Mouse (Mus musculus): ENCODE data around the gene Pogz. TPM values are rescaled to one million over a fixed set of nuclear protein-coding genes. Genes with fewer than 3 reads are reported as not detected.
"Not testable (repeated sequence)": the region's sequence is repeated elsewhere in the genome, so short reads cannot be mapped to it uniquely, and the experiment has no call there.

The Pogz gene
- polyA plus RNA-seq, 1 experiment from 2014 or later: 11.8 TPM

GRCm38 (mm10) chr3:94888595-94888994 is 51.2 kb downstream of the Pogz start:
- Histone ChIP-seq H3K9me3 (no peaks in the 10 kb centered on the region), H3K4me3 (no peak overlapping the region)
- DNase-seq (ENCODE audit: low spot score): no peak

GRCm38 (mm10) chr3:94894076-94894475 is 56.7 kb downstream of the Pogz start:
- WGBS: 68% methylated on average over 3 of the region's 3 CpGs

More at GRCm38 (mm10) chr3:94888595-94888994, 51.2 kb downstream of the Pogz start:
- H3K27ac ChIP-seq: no peak overlapping the region
- H3K27me3 ChIP-seq (ENCODE audit: insufficient read depth, poor library complexity, severe bottlenecking): no peaks in the 10 kb centered on the region
- peaks cover 17% of the 10 kb centered on the region for H3K36me3 ChIP-seq
- peaks cover 17% of the 10 kb centered on the region for H3K4me1 ChIP-seq

GRCm38 (mm10) chr3:94902747-94903146 is 65.4 kb downstream of the Pogz start:
- Histone ChIP-seq H3K36me3 (no peaks in the 10 kb centered on the region), H3K27me3 (ENCODE audit: insufficient read depth, poor library complexity, severe bottlenecking) (no peaks in the 10 kb centered on the region), H3K4me3 (no peak overlapping the region), H3K9me3 (no peaks in the 10 kb centered on the region), H3K4me1 (no peaks in the 10 kb centered on the region), H3K27ac (no peak overlapping the region)
- DNase-seq (ENCODE audit: low spot score): no peak
- WGBS: 20% methylated on average over 7 of the region's 7 CpGs

More at GRCm38 (mm10) chr3:94894076-94894475, 56.7 kb downstream of the Pogz start:
- DNase-seq (ENCODE audit: low spot score): no peak
- Histone ChIP-seq H3K27me3 (ENCODE audit: insufficient read depth, poor library complexity, severe bottlenecking) (no peaks in the 10 kb centered on the region), H3K4me1 (no peaks in the 10 kb centered on the region), H3K4me3 (no peak overlapping the region), H3K9me3 (no peaks in the 10 kb centered on the region), H3K27ac (no peak overlapping the region), H3K36me3 (no peaks in the 10 kb centered on the region)

- H3K4me1 ChIP-seq; DNase-seq (ENCODE audit: low spot score); H3K4me3 ChIP-seq; H3K27ac ChIP-seq; H3K36me3 ChIP-seq; H3K27me3 ChIP-seq (ENCODE audit: insufficient read depth, poor library complexity, severe bottlenecking); H3K9me3 ChIP-seq: not testable (repeated sequence)
- WGBS: 55% methylated on average over 3 of the region's 3 CpGs
Observed at GRCm38 (mm10) chr3:94904759-94905158, 67.4 kb downstream of the Pogz start.

GRCm38 (mm10) chr3:94906482-94906881 is 69.1 kb downstream of the Pogz start:
- Histone ChIP-seq H3K4me1 (no peaks in the 10 kb centered on the region), H3K4me3 (no peak overlapping the region), H3K27me3 (ENCODE audit: insufficient read depth, poor library complexity, severe bottlenecking) (no peaks in the 10 kb centered on the region), H3K9me3 (no peaks in the 10 kb centered on the region), H3K36me3 (no peaks in the 10 kb centered on the region), H3K27ac (no peak overlapping the region)
- DNase-seq (ENCODE audit: low spot score): no peak
- 41% methylated on average over 1 of the region's 1 CpGs for WGBS

GRCm38 (mm10) chr3:94911050-94911693 is 73.8 kb downstream of the Pogz start:
- DNase-seq (ENCODE audit: low spot score): no peak
- Histone ChIP-seq H3K36me3 (no peaks in the 10 kb centered on the region), H3K27ac (no peak overlapping the region), H3K9me3 (no peaks in the 10 kb centered on the region), H3K27me3 (ENCODE audit: insufficient read depth, poor library complexity, severe bottlenecking) (no peaks in the 10 kb centered on the region), H3K4me3 (no peak overlapping the region), H3K4me1 (no peaks in the 10 kb centered on the region)
- WGBS: 63% methylated on average over 2 of the region's 2 CpGs

- DNase-seq (ENCODE audit: low spot score): no peak
- H3K27me3 ChIP-seq (ENCODE audit: insufficient read depth, poor library complexity, severe bottlenecking): no peaks in the 10 kb centered on the region
Observed at GRCm38 (mm10) chr3:94913801-94914200, 76.4 kb downstream of the Pogz start.

GRCm38 (mm10) chr3:94915903-94916741 is 78.8 kb downstream of the Pogz start:
- H3K27ac ChIP-seq: no peak overlapping the region
- DNase-seq (ENCODE audit: low spot score): no peak
- H3K4me1 ChIP-seq: peaks cover 8% of the 10 kb centered on the region
- no peaks in the 10 kb centered on the region for H3K27me3 ChIP-seq (ENCODE audit: insufficient read depth, poor library complexity, severe bottlenecking)
- 88% methylated on average over 7 of the region's 7 CpGs for WGBS
- H3K4me3 ChIP-seq: no peak overlapping the region
- H3K36me3 ChIP-seq: no peaks in the 10 kb centered on the region
- no peaks in the 10 kb centered on the region for H3K9me3 ChIP-seq

More at GRCm38 (mm10) chr3:94913801-94914200, 76.4 kb downstream of the Pogz start:
- Histone ChIP-seq H3K9me3 (no peaks in the 10 kb centered on the region), H3K4me3 (no peak overlapping the region), H3K4me1 (peaks cover 8% of the 10 kb centered on the region), H3K36me3 (no peaks in the 10 kb centered on the region), H3K27ac (no peak overlapping the region)
- 70% methylated on average over 5 of the region's 5 CpGs for WGBS

- H3K27ac ChIP-seq: peak overlapping the region; percentile 69; the same call in 1 of the 2 replicates
- no peaks in the 10 kb centered on the region for H3K9me3 ChIP-seq
- 55% methylated on average over 14 of the region's 14 CpGs for WGBS
- H3K27me3 ChIP-seq (ENCODE audit: insufficient read depth, poor library complexity, severe bottlenecking): no peaks in the 10 kb centered on the region
- peaks cover 8% of the 10 kb centered on the region for H3K4me1 ChIP-seq
- H3K36me3 ChIP-seq: no peaks in the 10 kb centered on the region
- DNase-seq (ENCODE audit: low spot score): peak; percentile 80
- H3K4me3 ChIP-seq: no peak overlapping the region
Observed at GRCm38 (mm10) chr3:94917816-94918361, 80.5 kb downstream of the Pogz start.

- H3K27ac ChIP-seq: no peak overlapping the region
- peaks cover 8% of the 10 kb centered on the region for H3K4me1 ChIP-seq
- no peak overlapping the region for H3K4me3 ChIP-seq
- 77% methylated on average over 4 of the region's 4 CpGs for WGBS
- no peak for DNase-seq (ENCODE audit: low spot score)
- no peaks in the 10 kb centered on the region for H3K27me3 ChIP-seq (ENCODE audit: insufficient read depth, poor library complexity, severe bottlenecking)
- H3K9me3 ChIP-seq: no peaks in the 10 kb centered on the region
- H3K36me3 ChIP-seq: no peaks in the 10 kb centered on the region
Observed at GRCm38 (mm10) chr3:94918845-94919244, 81.5 kb downstream of the Pogz start.

- no peak for DNase-seq (ENCODE audit: low spot score)
Observed at GRCm38 (mm10) chr3:94921104-94921503, 83.7 kb downstream of the Pogz start.

GRCm38 (mm10) chr3:94922333-94922732 is 85.0 kb downstream of the Pogz start:
- Histone ChIP-seq H3K27ac (no peak overlapping the region), H3K4me3 (no peak overlapping the region), H3K27me3 (ENCODE audit: insufficient read depth, poor library complexity, severe bottlenecking) (no peaks in the 10 kb centered on the region), H3K36me3 (no peaks in the 10 kb centered on the region), H3K4me1 (peaks cover 11% of the 10 kb centered on the region), H3K9me3 (no peaks in the 10 kb centered on the region)
- WGBS: 64% methylated on average over 3 of the region's 3 CpGs
- DNase-seq (ENCODE audit: low spot score): no peak

More at GRCm38 (mm10) chr3:94921104-94921503, 83.7 kb downstream of the Pogz start:
- peaks cover 9% of the 10 kb centered on the region for H3K4me1 ChIP-seq
- H3K27ac ChIP-seq: no peak overlapping the region
- no peak overlapping the region for H3K4me3 ChIP-seq
- H3K36me3 ChIP-seq: no peaks in the 10 kb centered on the region
- 51% methylated on average over 3 of the region's 3 CpGs for WGBS
- H3K9me3 ChIP-seq: no peaks in the 10 kb centered on the region
- no peaks in the 10 kb centered on the region for H3K27me3 ChIP-seq (ENCODE audit: insufficient read depth, poor library complexity, severe bottlenecking)

GRCm38 (mm10) chr3:94924688-94925087 is 87.3 kb downstream of the Pogz start:
- DNase-seq (ENCODE audit: low spot score): no peak
- H3K9me3 ChIP-seq: no peaks in the 10 kb centered on the region
- 0 out of 2 replicates have a peak, but pooled peaks cover 3% of the 10 kb centered on the region for H3K4me1 ChIP-seq
- H3K27ac ChIP-seq: no peak overlapping the region
- no peaks in the 10 kb centered on the region for H3K27me3 ChIP-seq (ENCODE audit: insufficient read depth, poor library complexity, severe bottlenecking)
- WGBS: 59% methylated on average over 8 of the region's 8 CpGs
- no peaks in the 10 kb centered on the region for H3K36me3 ChIP-seq
- H3K4me3 ChIP-seq: no peak overlapping the region

Data from heart, embryonic 10.5 days (tissue).